Mouse (Mus musculus) G1E (cell line): Measurements from ENCODE around the gene Tut1.

ENCODE experiments used
- CTCF ChIP-seq: IDR thresholded peaks from 2 replicates; pipeline ENCODE4 v1.5.1; 2012; ENCODE audit warnings: low read depth, low read length, inconsistent platforms, mixed read lengths
- GATA1 ChIP-seq: IDR thresholded peaks from 2 replicates; pipeline ENCODE4 v1.6.1; 2012; ENCODE audit warnings: borderline replicate concordance, low read length, inconsistent platforms, mixed read lengths
- POLR2AphosphoS5 ChIP-seq: IDR thresholded peaks from 2 replicates; pipeline ENCODE4 v1.6.1; 2012; ENCODE audit warnings: low read depth, low read length, inconsistent platforms; ENCODE audit not compliant: insufficient replicate concordance
- TAL1 ChIP-seq: conservative IDR thresholded peaks from 2 replicates; pipeline ENCODE4 v1.6.1; 2012; ENCODE audit warnings: low read depth, low read length, inconsistent platforms, mixed read lengths

GRCm38 (mm10) chr19:8982303-8983149 lies 28.9 kb downstream of the Tut1 start:
- TF ChIP-seq CTCF (no peak), POLR2AphosphoS5 (no peak; the same call in 1 of the 2 replicates), TAL1 (no peak), GATA1 (no peak)
